Mouse (Mus musculus) neural tube, embryonic 13.5 days (tissue): Measurements from ENCODE around the gene Mrpl12. TPM values are rescaled to one million over a fixed set of nuclear protein-coding genes. Genes with fewer than 3 reads are reported as not detected.

Source experiments
- ATAC-seq: fragments of 200-750 bp; cut with Nextera tagmentation; 2 replicates; pipeline ENCODE4 v1.8.0; 2017; ENCODE audit warnings: low read depth, mild to moderate bottlenecking, moderate TSS enrichment, moderate library complexity
- H3K27ac ChIP-seq: fragments of 300-500 bp; sonication (generic); replicated peaks from 2 replicates; pipeline ENCODE4 v1.5.1; 2015; ENCODE audit warnings: moderate library complexity, mild to moderate bottlenecking, inconsistent platforms
- H3K27me3 ChIP-seq: fragments of 300-500 bp; sonication (generic); 2 replicates; pipeline ENCODE4 v1.6.1; 2015; ENCODE audit warnings: mild to moderate bottlenecking, inconsistent platforms
- H3K36me3 ChIP-seq: fragments of 300-500 bp; sonication (generic); 2 replicates; pipeline ENCODE4 v1.6.1; 2015; ENCODE audit warnings: mild to moderate bottlenecking, inconsistent platforms
- H3K4me1 ChIP-seq: fragments of 300-500 bp; sonication (generic); replicated peaks from 2 replicates; pipeline ENCODE4 v1.6.1; 2015; ENCODE audit warnings: inconsistent platforms
- H3K4me2 ChIP-seq: fragments of 300-500 bp; sonication (generic); 2 replicates; pipeline ENCODE4 v1.6.1; 2015; ENCODE audit warnings: inconsistent platforms, mild to moderate bottlenecking, moderate library complexity
- H3K4me3 ChIP-seq: fragments of 300-500 bp; sonication (generic); 2 replicates; pipeline ENCODE4 v1.5.1; 2015; ENCODE audit warnings: mild to moderate bottlenecking, inconsistent platforms
- H3K9ac ChIP-seq: fragments of 300-500 bp; sonication (generic); 2 replicates; pipeline ENCODE4 v1.6.1; 2015; ENCODE audit warnings: moderate library complexity, mild to moderate bottlenecking, inconsistent platforms
- H3K9me3 ChIP-seq: fragments of 300-500 bp; sonication (generic); 2 replicates; pipeline ENCODE4 v1.6.1; 2016; ENCODE audit warnings: inconsistent platforms
- WGBS: fragments of 180-500 bp; shearing (Covaris S2); methylation state at CpG from one replicate; pipeline ENCODE4 v1.1.7; 2015; 5-methylcytosine and 5-hydroxymethylcytosine counted together
- polyA plus RNA-seq: library from polyadenylated mRNA; unstranded; fragments of >200 nt; fragmentation: Nextera tagmentation; extraction: Ambion mirVana; gene quantifications from 2 replicates; pipeline ENCODE4 v1.2.1, GENCODE M21; 2015

The Mrpl12 gene
- polyA plus RNA-seq, 1 experiment from 2014 or later: 123 TPM

DNA sequence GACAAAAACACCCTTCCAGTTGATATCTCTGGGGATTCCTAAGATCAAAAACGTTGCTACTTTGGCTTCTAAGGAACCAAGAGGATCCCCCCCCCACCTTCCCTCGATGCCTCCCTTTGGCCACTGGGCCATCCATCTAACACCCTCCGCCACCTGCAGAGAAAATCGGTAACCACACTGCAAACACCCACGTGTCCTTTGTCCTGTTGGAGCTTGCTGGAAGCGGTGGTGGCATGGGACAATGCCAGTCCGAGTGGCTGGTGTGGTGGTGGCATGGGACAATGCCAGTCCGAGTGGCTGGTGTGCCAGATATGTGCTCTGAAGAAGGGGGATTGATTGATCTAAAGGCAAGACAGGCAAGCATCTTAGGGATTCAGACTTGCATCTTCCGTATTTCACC lies 47.2 kb downstream of the Mrpl12 start:
- Histone ChIP-seq H3K4me2 (no peak overlapping the region), H3K27me3 (peaks cover 76% of the 10 kb centered on the region), H3K36me3 (no peaks in the 10 kb centered on the region)

DNA sequence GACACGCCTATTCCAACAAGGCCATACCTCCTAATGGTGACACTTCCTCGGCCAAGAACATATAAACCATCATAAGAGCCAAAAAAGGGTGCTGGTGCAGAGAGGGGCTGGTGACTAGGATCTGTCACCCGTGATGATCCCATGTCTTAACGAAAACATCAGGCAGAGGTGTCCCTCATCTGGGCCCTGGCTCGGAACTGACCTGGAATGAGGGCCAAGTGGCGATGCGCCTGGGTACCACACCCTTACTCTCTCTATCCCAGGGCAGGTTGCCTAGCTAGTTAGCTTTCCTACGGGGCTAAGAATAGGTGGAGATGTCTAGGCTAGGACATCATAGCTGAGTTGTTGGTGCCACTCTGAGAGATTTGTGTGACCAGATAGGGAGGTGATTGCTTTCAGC lies 49.7 kb downstream of the Mrpl12 start:
- WGBS: 80% methylated on average over 8 of the region's 8 CpGs
- peaks cover 21% of the 10 kb centered on the region for H3K4me1 ChIP-seq
- no peak overlapping the region for H3K9ac ChIP-seq
- ATAC-seq: no peak
- H3K27me3 ChIP-seq: peaks cover 57% of the 10 kb centered on the region
- H3K9me3 ChIP-seq: no peaks in the 10 kb centered on the region
- H3K4me2 ChIP-seq: no peak overlapping the region
- H3K4me3 ChIP-seq: no peak overlapping the region
- no peaks in the 10 kb centered on the region for H3K36me3 ChIP-seq
- no peak overlapping the region for H3K27ac ChIP-seq

More for the DNA sequence above, 47.2 kb downstream of the Mrpl12 start:
- no peaks in the 10 kb centered on the region for H3K9me3 ChIP-seq
- H3K4me3 ChIP-seq: no peak overlapping the region
- no peak overlapping the region for H3K27ac ChIP-seq
- no peak overlapping the region for H3K9ac ChIP-seq
- 28% methylated on average over 9 of the region's 9 CpGs for WGBS
- ATAC-seq: no peak
- H3K4me1 ChIP-seq: peaks cover 12% of the 10 kb centered on the region

DNA sequence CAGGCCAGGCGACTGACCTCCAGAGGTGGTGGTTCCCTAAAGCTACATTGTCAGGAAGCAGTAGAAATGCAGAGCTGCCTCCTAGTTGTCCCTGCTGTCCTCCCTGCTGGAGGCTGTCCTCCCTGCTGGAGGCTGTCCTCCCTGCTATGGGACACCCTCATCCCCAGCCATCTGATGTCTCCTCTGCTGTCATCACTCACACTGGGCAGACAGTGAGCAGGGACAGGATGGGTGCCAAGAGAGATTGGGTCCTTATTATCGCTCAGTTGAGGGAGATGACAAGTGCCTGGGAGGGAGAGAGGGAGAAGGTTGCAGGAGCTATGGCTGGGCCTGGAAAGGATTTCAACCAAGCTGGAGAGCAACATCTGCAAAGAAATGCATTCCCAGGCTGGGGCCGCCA lies 50.7 kb downstream of the Mrpl12 start:
- Histone ChIP-seq H3K36me3 (no peaks in the 10 kb centered on the region), H3K4me1 (peaks cover 31% of the 10 kb centered on the region), H3K9ac (no peak overlapping the region), H3K4me2 (no peak overlapping the region), H3K4me3 (no peak overlapping the region), H3K27me3 (peaks cover 47% of the 10 kb centered on the region), H3K27ac (no peak overlapping the region), H3K9me3 (no peaks in the 10 kb centered on the region)
- ATAC-seq: no peak
- WGBS: 78% methylated on average over 3 of the region's 3 CpGs

DNA sequence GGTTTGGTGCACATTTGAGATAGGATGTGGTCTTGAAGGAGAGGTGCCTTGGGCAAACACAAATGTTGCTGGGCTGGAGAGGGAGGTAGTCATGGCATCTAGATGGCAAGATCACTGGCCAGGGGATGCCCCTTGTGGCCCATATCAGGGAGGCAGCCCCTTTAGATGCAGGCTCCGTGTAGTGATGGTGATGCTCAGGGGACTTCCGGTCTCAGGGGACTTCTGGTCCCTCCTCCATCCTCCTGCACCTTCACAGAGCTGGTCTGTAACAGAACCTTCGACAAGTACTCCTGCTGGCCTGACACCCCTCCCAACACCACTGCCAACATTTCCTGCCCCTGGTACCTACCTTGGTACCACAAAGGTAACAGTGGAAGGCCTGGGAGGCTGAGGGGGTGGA lies 51.4 kb downstream of the Mrpl12 start:
- 88% methylated on average over 3 of the region's 3 CpGs for WGBS
- no peak overlapping the region for H3K4me2 ChIP-seq
- H3K36me3 ChIP-seq: no peaks in the 10 kb centered on the region
- peaks cover 28% of the 10 kb centered on the region for H3K4me1 ChIP-seq
- H3K9ac ChIP-seq: no peak overlapping the region
- no peaks in the 10 kb centered on the region for H3K9me3 ChIP-seq
- no peak for ATAC-seq
- H3K4me3 ChIP-seq: no peak overlapping the region
- peaks cover 40% of the 10 kb centered on the region for H3K27me3 ChIP-seq
- H3K27ac ChIP-seq: no peak overlapping the region

DNA sequence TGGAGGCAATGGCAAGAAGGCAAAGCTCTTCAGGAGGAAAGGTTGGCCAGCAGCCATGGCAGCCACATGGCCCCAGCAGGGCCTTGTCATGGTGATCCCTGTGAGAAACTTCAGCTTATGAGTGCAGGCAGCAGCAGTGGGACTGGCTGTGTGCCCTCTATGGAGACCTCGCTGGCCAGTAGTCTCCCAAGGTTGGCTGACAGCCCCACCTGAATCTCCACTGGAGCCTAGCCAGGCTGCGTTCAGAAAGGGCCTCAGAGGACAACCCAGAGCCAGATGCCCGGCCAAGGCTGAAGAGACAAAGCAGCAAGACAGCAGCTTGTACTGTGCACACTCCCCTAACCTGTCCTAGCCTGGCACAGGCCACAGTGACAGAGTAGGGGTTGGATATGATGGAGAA lies 54.1 kb downstream of the Mrpl12 start:
- no peak for ATAC-seq
- H3K27ac ChIP-seq: peak overlapping the region; percentile 75; the same call in 1 of the 2 replicates
- H3K4me1 ChIP-seq: peaks cover 23% of the 10 kb centered on the region

More for the DNA sequence above, 54.1 kb downstream of the Mrpl12 start:
- Histone ChIP-seq H3K27me3 (peaks cover 13% of the 10 kb centered on the region), H3K4me2 (no peak overlapping the region), H3K9ac (no peak overlapping the region), H3K36me3 (peaks cover 22% of the 10 kb centered on the region), H3K9me3 (no peaks in the 10 kb centered on the region), H3K4me3 (no peak overlapping the region)
- 78% methylated on average over 3 of the region's 3 CpGs for WGBS

Other genes starting within 250 kb of the Mrpl12 start
- gene Actg1, start 136.1 kb upstream of the Mrpl12 start, polyA plus RNA-seq: 3,932 and 3,979 TPM in 2 replicates
- 1.3 and 1.5 TPM in 2 replicates for gene Fscn2, start 123.1 kb upstream of the Mrpl12 start, polyA plus RNA-seq
- 53.9 and 59.7 TPM in 2 replicates for gene Faap100, start 105.8 kb upstream of the Mrpl12 start, polyA plus RNA-seq
- 33.5 and 33.8 TPM in 2 replicates for gene Nploc4, start 46.9 kb upstream of the Mrpl12 start, polyA plus RNA-seq
- gene Tspan10, start 42.0 kb upstream of the Mrpl12 start, polyA plus RNA-seq: not detected in 2 replicates
- gene Pde6g, start 31.1 kb upstream of the Mrpl12 start, polyA plus RNA-seq: 0.29 and 0.34 TPM in 2 replicates
- 8.5 and 10.4 TPM in 2 replicates for gene Oxld1, start 26.5 kb upstream of the Mrpl12 start, polyA plus RNA-seq
- 26.3 and 26.9 TPM in 2 replicates for gene Ccdc137, start 26.5 kb upstream of the Mrpl12 start, polyA plus RNA-seq
- gene Arl16, start 17.0 kb upstream of the Mrpl12 start, polyA plus RNA-seq: 64.8 and 70.8 TPM in 2 replicates
- 29.3 and 31.1 TPM in 2 replicates for gene Slc25a10, start 7.2 kb downstream of the Mrpl12 start, polyA plus RNA-seq
- 0.20 and 0.28 TPM in 2 replicates for gene Gcgr, start 46.1 kb downstream of the Mrpl12 start, polyA plus RNA-seq
- gene Mcrip1, start 65.1 kb downstream of the Mrpl12 start, polyA plus RNA-seq: 201 and 236 TPM in 2 replicates
- gene Ppp1r27, start 66.5 kb downstream of the Mrpl12 start, polyA plus RNA-seq: not detected in 2 replicates
- gene P4hb, start 88.6 kb downstream of the Mrpl12 start, polyA plus RNA-seq: 329 and 382 TPM in 2 replicates
- gene Arhgdia, start 97.0 kb downstream of the Mrpl12 start, polyA plus RNA-seq: 529 and 543 TPM in 2 replicates
- gene Alyref, start 113.8 kb downstream of the Mrpl12 start, polyA plus RNA-seq: 292 and 326 TPM in 2 replicates
- gene Anapc11, start 113.8 kb downstream of the Mrpl12 start, polyA plus RNA-seq: 175 and 192 TPM in 2 replicates
- gene Npb, start 123.9 kb downstream of the Mrpl12 start, polyA plus RNA-seq: 0.81 TPM in 1 of 2 replicates, not detected in the other
- 167 and 175 TPM in 2 replicates for gene Pcyt2, start 133.3 kb downstream of the Mrpl12 start, polyA plus RNA-seq
- gene Sirt7, start 140.6 kb downstream of the Mrpl12 start, polyA plus RNA-seq: 52.0 and 55.2 TPM in 2 replicates
- 35.5 and 36.0 TPM in 2 replicates for gene Mafg, start 149.0 kb downstream of the Mrpl12 start, polyA plus RNA-seq
- gene Pycr1, start 159.2 kb downstream of the Mrpl12 start, polyA plus RNA-seq: 24.7 and 24.8 TPM in 2 replicates
- 0.66 and 1.7 TPM in 2 replicates for gene Myadml2, start 163.5 kb downstream of the Mrpl12 start, polyA plus RNA-seq
- 2.5 and 2.7 TPM in 2 replicates for gene Notum, start 176.6 kb downstream of the Mrpl12 start, polyA plus RNA-seq
- 131 and 141 TPM in 2 replicates for gene Aspscr1, start 188.4 kb downstream of the Mrpl12 start, polyA plus RNA-seq
- 91.2 and 101 TPM in 2 replicates for gene Cenpx, start 229.1 kb downstream of the Mrpl12 start, polyA plus RNA-seq
- gene Lrrc45, start 229.3 kb downstream of the Mrpl12 start, polyA plus RNA-seq: 64.4 and 66.0 TPM in 2 replicates
- 235 and 267 TPM in 2 replicates for gene Rac3, start 236.9 kb downstream of the Mrpl12 start, polyA plus RNA-seq
- gene Dcxr, start 242.7 kb downstream of the Mrpl12 start, polyA plus RNA-seq: 10.6 and 13.0 TPM in 2 replicates
- 0.99 and 1.2 TPM in 2 replicates for gene Cbr2, start 247.5 kb downstream of the Mrpl12 start, polyA plus RNA-seq